Mouse (Mus musculus) intestine, embryonic 15.5 days (tissue): ENCODE results near the gene Pik3ip1. TPM values are rescaled to one million over a fixed set of nuclear protein-coding genes. Genes with fewer than 3 reads are reported as not detected.

Source experiments
- ATAC-seq: fragments of 200-750 bp; cut with Nextera tagmentation; 2 replicates; pipeline ENCODE4 v1.8.0; 2017; ENCODE audit warnings: moderate TSS enrichment, moderate library complexity
- H3K27ac ChIP-seq: fragments of 300-500 bp; sonication (generic); 2 replicates; pipeline ENCODE4 v1.5.1; 2015; ENCODE audit warnings: mild to moderate bottlenecking, inconsistent platforms
- H3K27me3 ChIP-seq: fragments of 300-500 bp; sonication (generic); replicated peaks from 2 replicates; pipeline ENCODE4 v1.6.1; 2015; ENCODE audit warnings: inconsistent platforms
- H3K36me3 ChIP-seq: fragments of 300-500 bp; sonication (generic); 2 replicates; pipeline ENCODE4 v1.6.1; 2015; ENCODE audit warnings: inconsistent platforms
- H3K4me1 ChIP-seq: fragments of 300-500 bp; sonication (generic); replicated peaks from 2 replicates; pipeline ENCODE4 v1.6.1; 2015; ENCODE audit warnings: inconsistent platforms
- H3K4me2 ChIP-seq: fragments of 300-500 bp; sonication (generic); replicated peaks from 2 replicates; pipeline ENCODE4 v1.6.1; 2015; ENCODE audit warnings: mild to moderate bottlenecking, inconsistent platforms
- H3K4me3 ChIP-seq: fragments of 300-500 bp; sonication (generic); replicated peaks from 2 replicates; pipeline ENCODE4 v1.5.1; 2015; ENCODE audit warnings: inconsistent platforms
- H3K9ac ChIP-seq: fragments of 300-500 bp; sonication (generic); 2 replicates; pipeline ENCODE4 v1.6.1; 2015; ENCODE audit warnings: inconsistent platforms
- H3K9me3 ChIP-seq: fragments of 300-500 bp; sonication (generic); 2 replicates; pipeline ENCODE4 v1.6.1; 2016; ENCODE audit warnings: inconsistent platforms
- WGBS: fragments of 180-500 bp; shearing (Covaris S2); methylation state at CpG from one replicate; pipeline ENCODE4 v1.1.7; 2015; 5-methylcytosine and 5-hydroxymethylcytosine counted together
- polyA plus RNA-seq: library from polyadenylated mRNA; unstranded; fragments of >200 nt; fragmentation: Nextera tagmentation; extraction: Ambion mirVana; gene quantifications from 2 replicates; pipeline ENCODE4 v1.2.1, GENCODE M21; 2015

The Pik3ip1 gene
- polyA plus RNA-seq, 1 experiment from 2014 or later, result 8.5 TPM

DNA sequence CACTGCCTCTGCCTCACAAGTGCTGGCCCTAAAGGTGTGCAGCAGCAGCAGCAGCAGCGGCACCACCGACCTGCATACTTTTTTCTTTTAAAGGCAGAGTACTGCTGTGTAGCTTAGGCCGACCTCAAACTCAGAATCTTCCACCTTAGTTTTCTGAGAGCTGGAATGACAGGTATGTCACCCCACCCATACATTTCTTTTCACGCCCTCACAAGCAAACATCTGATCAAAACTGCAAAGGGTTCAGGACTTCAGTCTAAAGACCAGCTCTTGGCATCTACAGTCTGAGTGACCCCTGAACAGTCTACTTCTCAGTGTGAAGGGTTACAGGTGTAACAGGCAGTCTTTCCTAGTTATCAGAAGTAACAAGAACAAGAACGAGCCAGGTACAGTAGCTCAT lies 60.6 kb downstream of the Pik3ip1 start:
- 67% methylated on average over 5 of the region's 5 CpGs for WGBS
- Histone ChIP-seq H3K4me3 (no peak overlapping the region), H3K36me3 (no peaks in the 10 kb centered on the region), H3K27me3 (no peaks in the 10 kb centered on the region), H3K9ac (no peak overlapping the region), H3K4me2 (no peak overlapping the region), H3K9me3 (no peaks in the 10 kb centered on the region), H3K4me1 (peaks cover 14% of the 10 kb centered on the region; the same call in 1 of the 2 replicates), H3K27ac (peak overlapping the region; percentile 24; the same call in 1 of the 2 replicates)
- ATAC-seq, result peak; percentile 27; the same call in 1 of the 2 replicates

GRCm38 (mm10) chr11:3392526-3392925 lies 62.3 kb downstream of the Pik3ip1 start:
- no peak for ATAC-seq
- no peak overlapping the region for H3K27ac ChIP-seq

More at GRCm38 (mm10) chr11:3392526-3392925, 62.3 kb downstream of the Pik3ip1 start:
- Histone ChIP-seq H3K27me3 (no peaks in the 10 kb centered on the region), H3K9me3 (no peaks in the 10 kb centered on the region), H3K4me2 (no peak overlapping the region), H3K4me1 (peaks cover 24% of the 10 kb centered on the region), H3K9ac (no peak overlapping the region), H3K4me3 (no peak overlapping the region), H3K36me3 (no peaks in the 10 kb centered on the region)
- 78% methylated on average over 8 of the region's 8 CpGs for WGBS

Other genes starting within 250 kb of the Pik3ip1 start
- gene Sfi1, start 136.9 kb upstream of the Pik3ip1 start, polyA plus RNA-seq, result 12.3 and 13.0 TPM in 2 replicates
- gene Eif4enif1, start 128.0 kb upstream of the Pik3ip1 start, polyA plus RNA-seq, result 40.0 and 40.4 TPM in 2 replicates
- 209 and 211 TPM in 2 replicates for gene Drg1, start 64.0 kb upstream of the Pik3ip1 start, polyA plus RNA-seq
- 34.2 and 36.1 TPM in 2 replicates for gene Patz1, start 41.5 kb upstream of the Pik3ip1 start, polyA plus RNA-seq
- gene Limk2, start 78.8 kb downstream of the Pik3ip1 start, polyA plus RNA-seq, result 60.1 and 64.0 TPM in 2 replicates
- 31.1 and 31.2 TPM in 2 replicates for gene Rnf185, start 122.0 kb downstream of the Pik3ip1 start, polyA plus RNA-seq
- 0.38 and 0.45 TPM in 2 replicates for gene Pla2g3, start 157.9 kb downstream of the Pik3ip1 start, polyA plus RNA-seq
- 4.2 and 4.6 TPM in 2 replicates for gene Inpp5j, start 174.4 kb downstream of the Pik3ip1 start, polyA plus RNA-seq
- gene Selenom, start 184.3 kb downstream of the Pik3ip1 start, polyA plus RNA-seq, result 147 and 154 TPM in 2 replicates
- gene Smtn, start 210.2 kb downstream of the Pik3ip1 start, polyA plus RNA-seq, result 78.3 and 79.6 TPM in 2 replicates